Comparison of ENCODE assay signal across 17 mouse cellular contexts in genomic region chr9:33850024-33850423, GRCm38 (mm10).
A peak's percentile ranks its signal among the peaks of the same experiment; 100 is the strongest.
DNase-seq lines count a peak whose midpoint lies in the region.
"Had no signal": no experiment of that assay in that cellular context is flagged by ENCODE, and none has a peak within 500 bp of the region (broad histone marks: within the 10 kb centered on the region; RNA-seq: fewer than 3 reads in every experiment).

No protein-coding gene starts in this region.

- peak; percentile 85 for DNase-seq in heart, adult 11 months
- DNase-seq in heart, postnatal 4 days = no peak
- peak; percentile 1 for DNase-seq in lung, postnatal 25 days (ENCODE audit: low spot score)
- DNase-seq in lung, postnatal 36 days = no peak
- DNase-seq in adipocyte (ENCODE audit: low spot score) = peak; percentile 4
- DNase-seq in yolk sac, embryonic 10.5 days (ENCODE audit: low spot score) = no peak
- DNase-seq in natural killer cell, adult 2 months (ENCODE audit: low spot score in 2 of 2) = no peak
- DNase-seq: adrenal gland, postnatal 10 days; cerebellum, adult 11 months; cerebellum, adult 9-10 months; cerebellum, postnatal 36 days; kidney, adult 8-10 months; kidney, postnatal 4 days; lung, postnatal 4 days; retina, postnatal 1 day; right cerebral cortex, postnatal 14 days; thymus, postnatal 14 days had no signal

Comparison
In these comparisons a context has a peak if more than half of its experiments do, and no peak if none do; other contexts are left out.
1. DNase-seq: peak in heart, adult 11 months (single experiment), lung, postnatal 25 days (single experiment) and adipocyte (single experiment); none in heart, postnatal 4 days (single experiment), lung, postnatal 36 days (single experiment), yolk sac, embryonic 10.5 days (single experiment) and natural killer cell, adult 2 months (0 of 2).